Mouse (Mus musculus) right cerebral cortex, adult 18-20 months (tissue): ENCODE results near the gene Kcnn1.

ENCODE experiments used
- DNase-seq: peaks from one replicate; pipeline ENCODE4 v3.0.0; 2022; ENCODE audit warnings: mixed read lengths

The Kcnn1 gene

DNA sequence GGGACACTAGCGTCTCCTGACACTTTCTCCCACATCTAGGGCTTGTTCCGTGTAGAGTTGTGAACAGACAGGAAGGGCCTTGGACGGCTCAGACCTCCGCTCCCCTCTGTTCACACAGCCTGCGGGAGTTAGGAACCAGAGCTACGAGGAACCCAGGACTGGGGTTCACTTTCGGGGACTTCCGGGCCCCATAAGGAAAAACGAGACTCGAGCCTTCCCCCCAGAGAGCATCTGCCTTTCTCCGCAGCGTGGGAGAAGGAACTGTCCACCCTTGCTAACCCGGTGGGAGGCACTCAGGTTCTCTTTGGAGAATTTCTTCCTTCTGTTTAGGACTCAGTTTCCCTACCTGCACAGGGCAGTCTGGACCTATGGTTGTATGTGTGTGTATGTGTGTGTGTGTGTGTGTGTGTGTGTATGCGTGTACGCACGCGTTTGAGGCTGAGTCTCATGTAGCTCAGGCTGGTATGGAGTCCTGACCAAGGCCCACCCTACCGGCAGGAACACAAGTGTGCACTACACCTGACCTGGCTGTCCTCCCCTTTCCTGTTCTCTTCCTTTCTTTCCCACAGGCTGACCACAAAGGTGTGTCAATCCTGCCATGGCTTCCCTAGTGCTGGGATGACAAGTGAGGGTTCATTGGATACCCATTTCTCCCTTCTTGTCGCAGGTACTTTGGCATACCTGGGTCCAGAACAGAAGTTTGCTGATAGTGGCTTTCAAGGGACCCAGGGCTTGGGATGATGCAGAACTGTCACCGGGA is 30.0 kb upstream of the Kcnn1 start:
- no peak for DNase-seq

GRCm38 (mm10) chr8:70892022-70892895 is 29.2 kb upstream of the Kcnn1 start, which contains the start of gene Slc5a5:
Gene Slc5a5 (minus strand): TSS chr8:70892757.
- DNase-seq = no peak

- no peak for DNase-seq
Measured at GRCm38 (mm10) chr8:70891356-70891755, 28.3 kb upstream of the Kcnn1 start.

GRCm38 (mm10) chr8:70890656-70891055 is 27.6 kb upstream of the Kcnn1 start:
- DNase-seq = no peak

GRCm38 (mm10) chr8:70887669-70888068 is 24.6 kb upstream of the Kcnn1 start:
- DNase-seq = peak; percentile 57

GRCm38 (mm10) chr8:70885612-70886011 is 22.6 kb upstream of the Kcnn1 start:
- no peak for DNase-seq

- no peak for DNase-seq
Measured at GRCm38 (mm10) chr8:70884683-70885082, 21.6 kb upstream of the Kcnn1 start.

DNA sequence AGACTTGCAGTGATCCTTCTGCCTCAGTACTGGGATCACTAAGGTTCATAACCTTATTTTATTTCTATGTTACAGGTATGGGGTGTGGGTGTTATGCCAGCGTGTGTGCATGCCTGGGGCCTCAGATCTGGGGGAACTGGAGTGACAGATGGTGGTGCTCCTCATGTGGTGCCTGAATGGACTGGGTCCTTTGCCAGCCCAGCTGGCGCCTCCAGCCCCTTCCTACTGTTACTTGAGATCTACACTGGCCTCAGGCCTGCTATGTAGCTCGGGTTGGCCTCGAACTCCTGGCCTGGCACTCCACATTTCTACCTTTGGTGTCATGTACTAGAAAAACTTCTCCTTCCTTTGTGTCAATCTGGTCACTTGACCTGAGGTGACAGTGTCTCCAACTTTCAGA is 21.1 kb upstream of the Kcnn1 start:
- DNase-seq = no peak

- DNase-seq = no peak
Measured at GRCm38 (mm10) chr8:70880546-70880945, 17.5 kb upstream of the Kcnn1 start.

DNA sequence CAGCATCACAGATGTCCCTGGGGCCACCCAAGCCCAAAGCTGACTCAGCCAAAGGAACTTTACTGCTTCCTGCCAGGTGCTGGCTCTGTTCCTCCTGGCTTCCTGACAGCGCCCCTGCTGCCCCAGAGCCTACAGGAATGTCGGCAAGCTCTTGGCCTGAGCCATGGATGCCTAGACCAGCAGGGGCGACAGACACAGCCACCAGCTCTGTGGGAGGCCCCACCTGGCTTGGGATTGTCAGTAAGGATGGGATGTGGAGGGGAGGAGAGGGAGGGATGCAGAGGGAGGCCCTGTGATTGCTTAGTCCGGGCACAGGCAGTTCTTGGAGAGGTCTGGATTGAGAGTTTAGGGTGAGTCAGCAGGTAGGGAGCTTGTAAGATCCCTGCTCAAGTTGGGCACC is 17.1 kb upstream of the Kcnn1 start:
- DNase-seq = no peak

GRCm38 (mm10) chr8:70879500-70879899 is 16.4 kb upstream of the Kcnn1 start:
- DNase-seq = no peak

- no peak for DNase-seq
Measured at GRCm38 (mm10) chr8:70878178-70878577, 15.1 kb upstream of the Kcnn1 start.

DNA sequence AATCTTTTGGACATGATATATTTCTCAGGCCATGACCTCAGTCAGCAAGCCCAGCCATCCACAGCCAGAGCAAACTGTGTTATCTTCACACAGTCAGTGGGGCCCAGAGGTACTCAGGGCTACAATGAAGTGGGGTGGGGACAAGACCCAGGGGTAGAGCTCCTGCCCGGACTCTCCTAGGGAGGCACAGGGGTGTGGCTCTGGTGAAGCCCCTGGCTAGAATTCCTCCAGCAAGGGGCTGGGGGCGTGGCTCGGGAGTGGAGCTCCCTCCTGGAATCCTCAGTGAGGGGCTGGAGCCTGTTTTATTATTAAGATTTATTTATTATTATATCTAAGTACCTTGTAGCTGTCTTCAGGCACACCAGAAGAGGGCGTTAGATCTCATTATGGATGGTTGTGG is 13.3 kb upstream of the Kcnn1 start:
- no peak for DNase-seq

GRCm38 (mm10) chr8:70874441-70874840 is 11.4 kb upstream of the Kcnn1 start:
- no peak for DNase-seq

DNA sequence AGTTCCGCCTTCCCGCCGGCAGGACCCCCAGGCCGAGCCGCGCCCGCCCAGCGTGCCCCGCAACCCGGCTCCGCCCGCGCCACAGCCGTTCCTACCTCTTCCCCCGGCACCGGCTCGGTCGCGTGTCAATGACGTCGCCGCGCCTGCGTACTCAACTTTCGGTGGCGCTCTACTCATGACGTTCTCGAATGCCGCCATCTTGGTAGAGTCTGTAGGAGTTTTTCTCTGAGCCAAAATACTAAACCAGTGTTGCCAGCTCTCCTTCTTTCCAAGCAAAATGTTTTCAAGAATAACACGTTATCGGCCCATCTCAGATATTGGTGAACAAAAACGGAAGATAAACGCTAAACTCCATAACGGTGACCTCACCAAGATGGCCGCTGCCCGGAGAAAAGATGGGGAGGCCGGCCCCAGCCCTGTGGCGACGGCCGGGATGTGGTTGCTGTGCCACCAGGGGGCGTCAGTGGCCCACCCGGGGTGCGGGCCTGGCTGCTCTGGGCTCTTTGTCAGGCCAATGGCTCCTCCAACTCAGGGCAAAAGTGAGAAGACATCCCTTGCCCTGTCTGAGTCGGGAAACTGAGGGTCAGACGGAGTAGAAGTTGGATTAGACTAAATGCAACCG is 10.4 kb upstream of the Kcnn1 start, which contains the start of gene Ccdc124:
TSS of gene Ccdc124 (minus strand) at position 572 of the 622 bp plus-strand sequence.
- DNase-seq = peak; percentile 94

DNA sequence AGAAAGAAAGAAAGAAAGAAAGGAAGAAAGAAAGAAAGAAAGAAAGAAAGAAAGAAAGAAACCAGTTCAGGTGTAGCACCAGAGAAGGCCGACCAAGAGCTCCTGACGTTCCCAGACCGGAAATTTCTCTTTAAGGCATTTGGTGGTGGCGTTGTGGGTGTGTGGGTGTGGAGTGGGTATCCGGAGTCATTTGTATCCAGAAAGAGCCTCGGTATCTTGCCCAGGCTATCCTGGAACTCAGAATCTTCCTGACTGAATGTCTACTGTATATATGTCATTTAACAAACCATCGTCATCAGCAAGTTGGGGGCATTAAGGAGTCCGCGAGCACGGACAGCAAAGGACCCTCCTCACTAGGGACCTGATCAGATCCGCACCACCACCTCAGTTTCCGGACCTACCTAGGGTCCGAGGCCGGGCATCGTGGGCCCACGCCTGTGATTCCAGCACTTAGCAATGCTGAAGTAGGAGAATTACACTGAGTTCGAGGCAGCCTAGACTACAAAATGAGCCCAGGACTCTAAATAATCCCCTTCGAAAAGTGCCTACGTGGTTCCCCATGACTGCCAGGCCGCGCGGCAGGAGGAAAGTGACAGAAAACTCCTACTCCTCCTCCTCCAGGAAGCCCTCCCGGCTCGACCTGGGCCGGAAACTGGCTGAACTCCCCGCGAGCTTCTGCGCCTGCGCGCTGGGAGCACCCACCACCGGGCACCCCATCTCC is 9.7 kb upstream of the Kcnn1 start:
- no peak for DNase-seq

DNA sequence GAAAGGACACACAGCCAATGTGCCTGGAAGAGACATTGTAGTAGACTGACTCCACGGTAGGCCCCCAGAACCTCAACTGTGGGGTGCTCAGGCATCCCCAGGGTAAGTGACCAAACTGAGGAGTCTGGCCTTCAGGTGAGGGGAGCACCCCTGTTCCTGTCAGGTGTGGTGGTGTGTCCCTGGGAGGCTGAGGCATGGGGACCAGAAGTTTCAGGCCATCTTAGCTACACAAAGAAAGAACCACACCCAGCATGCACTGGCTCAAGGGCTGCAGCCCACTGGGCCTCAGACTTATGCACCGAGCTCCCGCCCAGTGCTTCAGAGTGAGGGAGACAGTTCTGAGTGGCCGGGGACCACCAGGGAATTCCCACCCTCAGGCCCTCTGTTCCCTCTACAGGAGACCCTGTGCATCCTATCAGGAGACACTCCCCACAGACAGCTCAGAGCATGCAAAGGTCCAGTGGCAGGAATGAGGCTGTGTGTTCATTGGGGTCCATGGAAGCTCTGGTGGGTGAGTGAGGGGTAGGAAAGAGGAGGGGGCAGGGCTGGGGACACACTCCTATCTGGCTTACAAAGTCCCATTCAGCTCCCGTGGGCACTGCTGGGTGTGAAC is 8.2 kb upstream of the Kcnn1 start:
- no peak for DNase-seq

DNA sequence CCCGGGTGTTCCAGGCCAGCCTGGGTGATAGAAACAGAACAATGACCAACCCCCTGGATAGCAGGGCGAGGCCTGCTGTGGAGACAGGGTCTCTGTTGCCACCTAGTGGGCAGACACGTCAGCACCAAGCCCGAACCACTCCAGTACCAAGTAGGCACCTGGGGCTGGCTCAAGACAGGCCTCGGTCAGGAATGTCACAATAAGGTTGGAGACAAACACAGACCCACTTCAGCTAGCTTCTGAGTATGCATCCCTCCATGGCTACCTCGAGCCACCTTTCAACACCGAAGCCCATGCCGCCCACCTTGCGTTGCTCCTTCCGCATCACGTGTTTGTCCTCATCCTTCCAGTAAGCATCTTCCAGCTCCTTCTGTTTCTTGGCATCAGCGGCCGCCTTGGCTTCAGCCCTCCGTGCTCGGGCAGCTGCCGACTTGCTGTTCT is 6.6 kb upstream of the Kcnn1 start:
- peak; percentile 77 for DNase-seq

- DNase-seq = no peak
Measured at GRCm38 (mm10) chr8:70869199-70869571, 6.1 kb upstream of the Kcnn1 start.

DNA sequence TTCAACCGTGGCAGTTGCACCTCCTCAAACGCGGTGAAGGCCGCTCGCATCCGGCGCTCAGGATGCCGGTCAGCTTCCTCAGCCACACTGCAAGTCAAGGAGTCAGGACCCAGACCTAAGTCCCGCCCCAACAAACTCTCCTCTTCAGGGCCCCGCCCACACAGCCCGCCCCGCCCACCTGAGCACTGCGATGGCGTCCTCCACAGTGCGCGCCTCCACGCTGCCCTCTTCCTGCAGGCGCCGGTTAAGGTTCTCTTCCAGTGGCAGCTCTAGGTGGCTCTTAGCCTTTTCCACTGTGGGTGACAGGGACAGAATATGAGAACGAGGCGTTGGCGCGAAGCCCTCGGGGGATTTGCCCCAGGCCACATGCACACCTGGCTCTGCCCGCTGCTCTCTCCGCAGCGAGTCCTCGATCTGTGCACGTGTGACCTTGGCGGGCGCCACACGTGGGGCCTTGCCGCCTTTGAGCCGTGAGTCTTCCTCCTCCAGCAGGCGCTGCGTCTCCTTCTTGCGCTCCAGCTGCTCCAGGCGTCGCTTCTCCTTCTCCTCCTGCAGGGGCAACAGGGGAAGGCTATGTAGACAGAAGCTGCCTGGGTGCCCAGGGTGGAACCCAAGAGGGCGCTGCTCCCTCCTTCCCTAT is 5.6 kb upstream of the Kcnn1 start:
- no peak for DNase-seq

GRCm38 (mm10) chr8:70866566-70866965 is 3.5 kb upstream of the Kcnn1 start:
- no peak for DNase-seq

- no peak for DNase-seq
Measured at GRCm38 (mm10) chr8:70866001-70866520, 3.0 kb upstream of the Kcnn1 start.
